Mouse (Mus musculus) cerebellum, adult 11 months (tissue): ENCODE results near the gene Ak3.
"Not testable (repeated sequence)": the region's sequence is repeated elsewhere in the genome, so short reads cannot be mapped to it uniquely, and the experiment has no call there.

ENCODE experiments used
- DNase-seq: peaks from one replicate; pipeline ENCODE4 v3.0.0; 2022

Gene Ak3

GRCm38 (mm10) chr19:29042143-29042542 is 5.6 kb downstream of the Ak3 start:
- DNase-seq = no peak

GRCm38 (mm10) chr19:29040206-29040605 is 7.6 kb downstream of the Ak3 start:
- DNase-seq = no peak

- DNase-seq = no peak
Measured at GRCm38 (mm10) chr19:29039334-29039733, 8.4 kb downstream of the Ak3 start.

- DNase-seq = no peak
Measured at GRCm38 (mm10) chr19:29037541-29037940, 10.2 kb downstream of the Ak3 start.

- DNase-seq = no peak
Measured at GRCm38 (mm10) chr19:29037026-29037425, 10.7 kb downstream of the Ak3 start.

- DNase-seq = no peak
Measured at GRCm38 (mm10) chr19:29032662-29033061, 15.1 kb downstream of the Ak3 start.

- no peak for DNase-seq
Measured at GRCm38 (mm10) chr19:29031788-29032187, 16.0 kb downstream of the Ak3 start.

- DNase-seq = no peak
Measured at GRCm38 (mm10) chr19:29024391-29024947, 23.3 kb downstream of the Ak3 start.

GRCm38 (mm10) chr19:29021754-29022345 is 25.9 kb downstream of the Ak3 start:
- no peak for DNase-seq

GRCm38 (mm10) chr19:29019647-29020046 is 28.1 kb downstream of the Ak3 start:
- no peak for DNase-seq

GRCm38 (mm10) chr19:29016786-29017185 is 31.0 kb downstream of the Ak3 start:
- DNase-seq = no peak

GRCm38 (mm10) chr19:29016204-29016765 is 31.5 kb downstream of the Ak3 start:
- DNase-seq = no peak

GRCm38 (mm10) chr19:29015410-29016203 is 32.2 kb downstream of the Ak3 start:
- no peak for DNase-seq

- DNase-seq = no peak
Measured at GRCm38 (mm10) chr19:29014466-29015055, 33.2 kb downstream of the Ak3 start.

- no peak for DNase-seq
Measured at GRCm38 (mm10) chr19:29011355-29011990, 36.3 kb downstream of the Ak3 start.

- no peak for DNase-seq
Measured at GRCm38 (mm10) chr19:29009046-29009445, 38.7 kb downstream of the Ak3 start.

GRCm38 (mm10) chr19:29008069-29008706 is 39.6 kb downstream of the Ak3 start:
- no peak for DNase-seq

- DNase-seq = not testable (repeated sequence)
Measured at GRCm38 (mm10) chr19:29000321-29000720, 47.4 kb downstream of the Ak3 start.

GRCm38 (mm10) chr19:28997976-28998630 is 49.7 kb downstream of the Ak3 start:
- DNase-seq = no peak

- DNase-seq = no peak
Measured at GRCm38 (mm10) chr19:28995366-28995765, 52.4 kb downstream of the Ak3 start.

GRCm38 (mm10) chr19:28994870-28995269 is 52.9 kb downstream of the Ak3 start:
- DNase-seq = no peak

- no peak for DNase-seq
Measured at GRCm38 (mm10) chr19:28991391-28991790, 56.4 kb downstream of the Ak3 start.
